Mouse (Mus musculus) ES-E14 (cell line): ENCODE data around the gene Rab25. TPM values are rescaled to one million over a fixed set of nuclear protein-coding genes. Genes with fewer than 3 reads are reported as not detected.
A peak's percentile ranks its signal among the peaks of the same experiment; 100 is the strongest.

Experiments
- DNase-seq: peaks from one replicate; pipeline ENCODE4 v3.0.0-alpha.2; 2013; ENCODE audit warnings: low read depth, low spot score
- H3K27ac ChIP-seq: 2 replicates; pipeline ENCODE4 v1.5.1; 2012; ENCODE audit warnings: low read depth, mild to moderate bottlenecking, low read length, moderate library complexity, mixed read lengths; ENCODE audit not compliant: poor library complexity, insufficient read depth, severe bottlenecking
- H3K36me3 ChIP-seq: 2 replicates; pipeline ENCODE4 v1.6.1; 2012; ENCODE audit warnings: mild to moderate bottlenecking, low read length, moderate library complexity, mixed read lengths; ENCODE audit not compliant: control insufficient read depth, poor library complexity, insufficient read depth, severe bottlenecking
- H3K4me1 ChIP-seq, 2 experiments: fragments of 150-350 bp in 1 of 2; sonication (generic) in 1 of 2; 2 replicates each; pipeline ENCODE4 v1.6.1; 2012; ENCODE audit warnings: low read length in 2 of 2, mild to moderate bottlenecking in 1 of 2, mixed read lengths in 1 of 2; ENCODE audit not compliant: control insufficient read depth in 2 of 2, insufficient read depth in 2 of 2, poor library complexity in 1 of 2
- H3K4me3 ChIP-seq, 2 experiments: fragments of 150-350 bp in 1 of 2; sonication (generic) in 1 of 2; 2 replicates each; pipeline ENCODE4 v1.5.1; 2012; ENCODE audit warnings: low read length in 2 of 2, low read depth in 1 of 2, mild to moderate bottlenecking in 1 of 2, mixed read lengths in 1 of 2; ENCODE audit not compliant: insufficient read depth in 1 of 2, poor library complexity in 1 of 2, severe bottlenecking in 1 of 2
- H3K9ac ChIP-seq: 2 replicates; pipeline ENCODE4 v1.6.1; 2012; ENCODE audit warnings: low read depth, mild to moderate bottlenecking, low read length, mixed read lengths; ENCODE audit not compliant: poor library complexity, insufficient read depth, severe bottlenecking
- H3K9me3 ChIP-seq: fragments of 150-350 bp; sonication (generic); 2 replicates; pipeline ENCODE4 v1.6.1; 2012; ENCODE audit warnings: low read depth, mild to moderate bottlenecking, low read length; ENCODE audit not compliant: control insufficient read depth, insufficient read depth
- CHD2 ChIP-seq: IDR thresholded peaks from 2 replicates; pipeline ENCODE4 v1.6.1; 2014; ENCODE audit warnings: mild to moderate bottlenecking, low read depth, low read length, inconsistent platforms
- HCFC1 ChIP-seq: IDR thresholded peaks from 2 replicates; pipeline ENCODE4 v1.6.1; 2012; ENCODE audit warnings: low read length, inconsistent platforms, borderline replicate concordance; ENCODE audit not compliant: insufficient read depth
- MAFK ChIP-seq: IDR thresholded peaks from 2 replicates; pipeline ENCODE4 v1.6.1; 2014; ENCODE audit warnings: mild to moderate bottlenecking, low read depth, low read length, inconsistent platforms; ENCODE audit not compliant: insufficient read depth
- ZC3H11A ChIP-seq: IDR thresholded peaks from 2 replicates; pipeline ENCODE4 v1.6.1; 2012; ENCODE audit warnings: low read depth, mild to moderate bottlenecking, inconsistent platforms, low read length, borderline replicate concordance
- ZNF384 ChIP-seq: IDR thresholded peaks from 2 replicates; pipeline ENCODE4 v1.6.1; 2012; ENCODE audit warnings: low read depth, low read length, inconsistent platforms
- in situ Hi-C, 2 experiments: fragments of 600-800 bp; cut with MboI; formaldehyde crosslinking; loops; one replicate each; pipeline ENCODE4 v1.15.1; 2025; ENCODE audit warnings: low sequenced_read_pairs in 2 of 2, inconsistent platforms in 1 of 2; ENCODE audit not compliant: unreplicated experiment in 2 of 2
- total RNA-seq: library from RNA; depleted of rRNA; stranded (reverse); fragments of 300-350 nt; gene quantifications from 2 replicates; pipeline ENCODE4 v1.2.3, GENCODE M21; 2012

Rab25 gene
- total RNA-seq, 1 experiment = 2.1 TPM

GRCm38 (mm10) chr3:88555731-88556130 lies 7.6 kb upstream of the Rab25 start:
- DNase-seq = no peak
- Histone ChIP-seq H3K27ac (no peak overlapping the region), H3K4me1 (peaks cover 0 to 14% of the 10 kb centered on the region in 2 experiments; a peak in 2 of 4 replicates), H3K9ac (peak overlapping the region; percentile 22; the same call in 1 of the 2 replicates), H3K36me3 (peaks cover 42% of the 10 kb centered on the region), H3K9me3 (no peaks in the 10 kb centered on the region), H3K4me3 (no peak overlapping the region)
- TF ChIP-seq ZC3H11A (no peak), MAFK (no peak), ZNF384 (no peak), HCFC1 (no peak), CHD2 (no peak)
- in situ Hi-C loops = no loop called here

- DNase-seq = no peak
- in situ Hi-C loops = no loop called here
- TF ChIP-seq MAFK (no peak), ZNF384 (no peak), HCFC1 (no peak), ZC3H11A (no peak), CHD2 (no peak)
- peak overlapping the region; percentile 37; the same call in 1 of the 2 replicates for H3K9ac ChIP-seq
- peak overlapping the region in 1 of 2 experiments; percentile 83; a peak in 3 of 4 replicates for H3K4me3 ChIP-seq
- H3K4me1 ChIP-seq = peaks cover 0 to 16% of the 10 kb centered on the region in 2 experiments; a peak in 3 of 4 replicates
- H3K27ac ChIP-seq = no peak overlapping the region
- H3K9me3 ChIP-seq = no peaks in the 10 kb centered on the region
- peaks cover 38% of the 10 kb centered on the region for H3K36me3 ChIP-seq
Observed at GRCm38 (mm10) chr3:88555069-88555605, 7.0 kb upstream of the Rab25 start.

GRCm38 (mm10) chr3:88553880-88554586 lies 5.9 kb upstream of the Rab25 start:
- peaks cover 29% of the 10 kb centered on the region for H3K36me3 ChIP-seq

GRCm38 (mm10) chr3:88553525-88553879 lies 5.4 kb upstream of the Rab25 start, which contains the start of gene Ubqln4:
Ubqln4 (plus strand) TSS chr3:88553758.
- Histone ChIP-seq H3K27ac (peak within 1 kb of the TSS; percentile 99), H3K36me3 (peaks cover 30% of the 10 kb centered on the region), H3K4me3 (peak within 1 kb of the TSS; percentile 83 to 96), H3K9ac (peak within 1 kb of the TSS; percentile 99), H3K9me3 (no peaks in the 10 kb centered on the region), H3K4me1 (peaks cover 0 to 23% of the 10 kb centered on the region in 2 experiments; a peak in 3 of 4 replicates)
- TF ChIP-seq ZC3H11A (no peak), HCFC1 (peak; percentile 42; the same call in 1 of the 2 replicates)
- in situ Hi-C loops = no loop called here
- peak; percentile 75 for DNase-seq

More at GRCm38 (mm10) chr3:88553880-88554586, 5.9 kb upstream of the Rab25 start:
- H3K4me3 ChIP-seq = peak overlapping the region; percentile 83 to 96
- in situ Hi-C loops = no loop called here
- no peaks in the 10 kb centered on the region for H3K9me3 ChIP-seq
- peak overlapping the region; percentile 88 for H3K27ac ChIP-seq
- H3K9ac ChIP-seq = peak overlapping the region; percentile 99
- no peak for DNase-seq
- H3K4me1 ChIP-seq = peaks cover 0 to 19% of the 10 kb centered on the region in 2 experiments; a peak in 3 of 4 replicates
- TF ChIP-seq CHD2 (no peak), MAFK (no peak), HCFC1 (no peak), ZNF384 (no peak), ZC3H11A (no peak)
